Mouse (Mus musculus): ENCODE measurements around the gene Htr5b.

Gene Htr5b

DNA sequence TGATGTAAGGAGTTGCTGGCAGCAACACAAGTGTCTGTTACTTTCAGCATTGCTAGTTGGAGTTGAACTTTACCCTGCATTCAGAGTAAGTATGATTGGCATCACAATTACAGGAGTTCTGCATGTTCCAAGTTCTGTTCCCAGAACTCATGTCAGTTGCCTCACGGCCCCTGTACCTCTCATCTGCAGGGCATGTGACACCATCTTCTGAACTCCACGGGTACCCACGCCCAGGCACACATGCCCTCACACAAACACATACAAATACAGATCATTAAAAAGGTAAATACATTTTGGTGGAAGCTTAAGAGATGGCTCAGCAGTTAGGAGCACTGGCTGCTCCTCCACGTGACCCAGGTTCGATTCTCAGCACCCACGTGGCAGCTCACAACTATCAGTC lies 41.5 kb downstream of the Htr5b start:
- no peak for DNase-seq (ENCODE audit: low spot score in 2 of 2)

DNA sequence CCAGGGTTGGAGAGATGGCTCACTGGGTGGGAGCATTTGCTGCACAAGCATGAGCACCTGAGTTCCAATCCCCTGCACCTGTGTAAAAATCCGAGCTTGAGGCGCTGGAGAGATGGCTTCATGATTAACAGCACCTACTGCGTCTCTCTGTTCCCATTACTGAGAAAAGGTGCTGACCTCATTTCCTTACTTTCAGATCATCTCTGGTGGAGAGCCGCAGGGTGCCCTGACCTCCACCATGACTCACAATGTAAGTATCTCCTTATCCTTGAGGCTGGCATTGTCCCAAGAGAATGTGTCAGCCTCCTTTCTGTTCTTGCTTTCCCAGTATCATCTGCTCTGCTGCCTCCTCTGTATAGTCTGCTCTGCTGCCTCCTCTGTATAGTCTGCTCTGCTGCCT lies 45.2 kb downstream of the Htr5b start:
- DNase-seq (ENCODE audit: low spot score in 2 of 2) = no peak

DNA sequence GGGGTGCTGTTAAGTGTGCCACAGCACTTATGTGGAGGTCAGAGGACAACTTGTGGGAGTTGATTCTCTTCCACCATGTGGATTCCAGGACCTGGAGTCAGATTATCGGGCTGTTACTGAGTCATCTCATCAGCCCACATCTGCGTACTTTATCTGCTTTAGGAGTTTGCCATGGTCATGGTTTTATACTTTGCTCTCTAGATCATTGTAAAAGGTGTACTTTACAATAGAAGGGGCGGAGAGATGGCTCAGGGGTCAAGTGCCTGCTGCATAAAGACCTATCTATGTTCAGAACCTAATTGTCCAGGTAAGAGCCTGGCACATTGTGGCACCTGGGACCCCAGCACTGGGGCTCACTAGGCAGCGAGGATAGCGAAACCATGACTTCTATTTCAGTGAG lies 48.9 kb downstream of the Htr5b start:
- DNase-seq (ENCODE audit: low spot score in 2 of 2) = no peak

DNA sequence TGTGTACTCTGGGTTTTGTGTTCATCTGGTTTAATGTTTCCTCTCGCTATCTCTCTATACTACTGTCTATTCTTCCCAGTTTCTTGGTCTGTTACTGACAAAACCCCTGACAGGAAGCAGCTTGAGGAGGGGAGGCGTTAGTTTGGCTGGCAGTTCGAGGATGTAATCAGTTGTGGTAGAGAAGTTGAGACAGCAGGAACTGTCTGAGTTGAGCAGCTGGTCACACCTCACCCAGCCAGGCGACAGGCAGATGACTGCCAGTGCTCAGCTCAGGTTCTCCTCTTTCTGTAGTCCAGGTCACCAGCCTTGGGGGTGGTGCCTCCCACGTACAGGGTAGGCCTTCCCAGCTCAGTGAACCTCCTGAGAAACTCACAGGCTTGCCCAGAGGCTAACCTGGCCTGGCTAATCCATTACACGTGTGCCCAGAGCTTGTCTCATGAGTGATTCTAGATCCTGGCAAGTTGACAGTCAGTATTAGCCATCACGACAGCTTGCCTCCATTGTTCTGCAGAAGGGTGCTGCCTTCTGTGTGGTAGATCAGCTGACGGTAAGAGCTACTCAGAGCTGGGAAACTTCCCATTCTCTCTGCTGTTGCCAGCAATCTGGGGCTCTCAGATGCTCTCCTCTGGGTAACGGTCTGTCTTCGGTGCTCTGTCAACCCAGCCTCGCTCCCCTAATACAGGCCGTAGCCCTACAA lies 49.8 kb downstream of the Htr5b start:
- DNase-seq (ENCODE audit: low spot score in 2 of 2) = no peak

DNA sequence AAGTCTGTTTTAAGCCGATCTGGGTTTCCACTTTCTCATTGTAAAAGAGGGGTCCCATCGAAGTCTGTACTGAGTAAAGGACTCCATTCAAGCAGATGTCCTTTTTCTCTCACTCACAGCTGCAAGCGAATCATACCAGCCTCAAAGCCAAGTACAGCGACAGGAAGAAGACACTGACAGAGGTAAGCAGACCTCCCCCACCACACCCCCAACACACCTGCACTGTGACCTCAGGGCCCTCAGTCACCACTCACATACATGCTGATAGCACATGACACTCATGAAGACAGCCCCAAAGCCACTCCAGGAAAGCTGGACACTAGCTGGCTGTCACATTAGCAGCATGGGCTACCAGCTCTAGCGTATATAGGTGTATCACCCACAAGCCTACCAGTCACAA lies 50.5 kb downstream of the Htr5b start:
- DNase-seq (ENCODE audit: low spot score in 2 of 2) = no peak

DNA sequence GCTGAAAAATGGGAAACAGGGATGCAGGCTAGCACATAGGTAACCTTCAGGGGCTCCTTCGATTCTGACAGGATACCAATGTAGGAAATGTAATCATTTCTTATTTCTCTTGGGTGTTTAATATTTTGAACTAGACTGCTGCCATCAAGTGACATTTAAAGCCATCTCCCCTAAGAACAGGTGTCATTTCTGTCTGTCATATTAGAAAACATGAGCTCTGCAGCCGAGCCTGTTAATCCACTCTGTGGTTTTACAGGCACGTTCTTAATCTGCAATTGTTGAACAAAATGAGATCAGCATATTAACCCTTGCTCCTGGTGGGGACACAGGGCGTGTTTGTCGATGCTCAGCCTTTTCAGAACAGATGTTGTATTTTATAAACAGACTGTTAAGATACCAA lies 56.8 kb downstream of the Htr5b start:
- no peak for DNase-seq (ENCODE audit: low spot score in 2 of 2)

DNA sequence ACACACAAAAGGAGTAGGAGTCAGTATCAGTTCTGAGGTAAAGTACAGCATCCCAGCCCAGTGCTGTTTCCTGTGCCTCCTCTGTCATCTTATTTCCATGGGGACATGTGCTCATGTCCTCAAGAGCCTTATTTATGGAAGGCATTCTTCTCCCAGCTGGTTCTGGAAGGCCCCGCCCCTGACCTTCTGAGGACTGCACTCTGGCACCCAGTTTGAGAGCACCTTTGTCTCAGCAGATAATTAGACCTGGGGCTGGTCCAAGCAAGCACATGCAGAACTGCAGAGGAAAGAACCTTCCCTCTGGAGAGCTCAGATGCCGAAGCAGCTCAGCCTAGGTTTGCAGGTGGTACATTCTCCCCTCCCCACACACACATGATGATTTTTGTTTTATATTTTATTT lies 60.0 kb downstream of the Htr5b start:
- DNase-seq (ENCODE audit: low spot score in 2 of 2) = no peak

DNA sequence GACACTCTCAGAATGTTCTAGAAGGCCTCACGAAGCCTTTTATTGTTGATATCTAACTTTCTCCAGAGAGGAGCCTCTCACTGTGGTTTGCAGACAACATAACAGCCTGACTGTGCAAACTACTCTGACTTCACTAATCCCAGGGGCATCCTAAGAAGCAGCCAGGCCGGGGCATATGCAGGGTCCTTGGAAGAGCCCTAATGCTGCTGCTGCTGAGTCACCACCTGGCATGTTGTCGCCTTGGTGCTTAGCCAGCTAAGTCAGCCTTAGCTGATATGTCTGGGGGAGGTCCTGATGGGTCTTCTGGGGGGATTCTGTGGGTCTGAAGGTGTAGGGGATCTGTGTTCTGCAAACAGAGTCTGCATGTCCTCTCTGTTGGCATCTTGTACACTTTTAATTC lies 62.0 kb downstream of the Htr5b start:
- DNase-seq (ENCODE audit: low spot score in 2 of 2) = no peak

DNA sequence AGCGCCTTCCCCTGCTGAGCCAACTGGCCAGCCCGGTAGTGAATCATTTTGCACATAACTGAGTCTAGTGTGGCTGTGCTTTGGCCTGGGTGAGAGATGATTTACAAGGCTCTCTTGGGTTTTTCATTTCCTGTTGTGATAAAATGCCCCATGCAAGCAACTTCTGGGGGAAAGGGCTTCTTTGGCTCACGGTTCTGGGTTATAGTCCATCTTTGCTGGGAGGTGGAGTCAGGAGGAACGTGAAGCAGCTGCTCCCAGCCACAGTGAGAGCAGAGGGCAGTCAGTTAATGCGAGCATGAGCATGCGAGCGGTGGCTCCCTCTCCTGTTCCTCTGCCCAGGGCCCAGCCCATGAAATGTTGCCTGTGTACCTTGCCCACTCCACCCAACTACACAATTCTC lies 64.5 kb downstream of the Htr5b start:
- DNase-seq (ENCODE audit: low spot score in 2 of 2) = no peak

DNA sequence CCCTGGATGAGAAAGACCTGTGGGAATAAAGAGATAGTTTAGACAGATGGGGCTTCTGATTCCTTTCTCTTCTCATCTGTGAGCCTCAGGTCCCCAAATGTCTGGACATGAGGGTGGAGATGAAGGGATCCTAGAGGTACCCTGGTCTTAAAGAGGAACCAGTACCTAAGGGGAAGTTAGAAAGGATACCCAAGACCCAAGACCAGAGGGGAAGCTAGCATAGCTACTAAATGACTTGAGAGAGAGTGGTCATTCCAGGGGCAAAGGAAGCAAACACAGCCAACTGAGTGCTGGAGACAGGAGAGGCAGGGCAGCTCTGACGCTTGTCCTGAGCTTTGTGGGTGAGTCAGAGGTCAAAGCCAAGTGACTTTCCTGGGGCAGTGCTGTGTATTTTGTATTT lies 65.6 kb downstream of the Htr5b start:
- DNase-seq (ENCODE audit: low spot score in 2 of 2) = no peak

DNA sequence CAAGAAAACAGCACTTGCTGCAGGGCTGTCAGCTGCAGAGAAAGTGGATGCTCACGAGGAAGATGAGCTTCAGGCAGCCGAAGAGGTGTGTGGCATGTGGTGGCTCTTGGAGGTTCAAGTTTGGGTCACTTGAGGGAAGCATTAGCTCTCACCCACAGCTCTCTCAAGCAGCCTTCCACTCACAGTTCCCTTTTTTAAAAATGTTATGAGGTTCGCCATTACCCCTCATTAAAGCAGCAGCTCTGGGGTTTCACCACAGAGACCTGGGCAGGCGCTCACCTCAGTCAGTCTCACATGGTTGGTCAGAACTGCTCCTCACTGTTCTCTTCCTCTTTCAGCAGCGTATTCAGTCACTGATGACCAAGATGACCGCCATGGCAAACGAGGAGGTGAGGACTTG lies 66.4 kb downstream of the Htr5b start:
- no peak for DNase-seq (ENCODE audit: low spot score in 2 of 2)

DNA sequence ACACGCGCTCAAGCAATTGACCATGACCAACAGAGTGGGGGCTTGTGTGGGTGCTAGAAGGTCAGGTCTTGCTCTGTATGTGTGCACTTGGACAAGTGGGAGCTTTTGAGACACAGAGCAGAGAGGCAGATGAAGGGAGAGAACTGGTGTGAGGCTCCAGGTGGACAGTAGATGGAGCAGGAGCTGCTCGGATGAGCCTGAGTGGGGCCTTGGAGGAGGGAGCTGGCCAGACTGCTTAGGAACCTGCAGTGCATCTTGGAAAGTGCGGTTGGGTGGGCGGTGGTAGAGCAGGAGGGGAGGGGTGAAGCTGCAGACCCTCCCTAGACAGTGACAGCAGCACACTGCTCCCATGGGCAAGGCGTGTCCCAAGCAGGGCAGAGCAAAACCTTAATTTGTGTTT lies 68.2 kb downstream of the Htr5b start:
- DNase-seq (ENCODE audit: low spot score in 2 of 2) = no peak
